Mouse (Mus musculus) erythroblast, adult 5-6 weeks (primary cell): ENCODE measurements around the gene Mgat4e. TPM values are rescaled to one million over a fixed set of nuclear protein-coding genes. Genes with fewer than 3 reads are reported as not detected.

Source experiments
- ATAC-seq: replicated peaks from 2 replicates; pipeline ENCODE4 v1.8.0; 2016; ENCODE audit warnings: moderate number of reproducible peaks, mild to moderate bottlenecking, moderate TSS enrichment, inconsistent platforms; ENCODE audit not compliant: poor library complexity, low FRiP score, severe bottlenecking
- total RNA-seq, 2 experiments: library from RNA; stranded (forward) in 1 of 2; stranded (reverse) in 1 of 2; fragments of 150-400 nt in 1 of 2; fragments of 200-764, 138-1000 nt in 1 of 2; gene quantifications; 2 replicates each; pipeline versions ENCODE4 v1.2.3 to v1.2.4; 2015 to 2017; ENCODE audit warnings: low replicate concordance in 2 of 2

Mgat4e gene
- total RNA-seq, 2 experiments from 2014 or later = not detected

- no peak for ATAC-seq
These were observed 32.8 kb downstream of the Mgat4e start for GRCm38 (mm10) chr1:134516491-134517198.

GRCm38 (mm10) chr1:134515891-134516290 lies 33.6 kb downstream of the Mgat4e start:
- no peak for ATAC-seq

GRCm38 (mm10) chr1:134513876-134514590 lies 35.4 kb downstream of the Mgat4e start:
- ATAC-seq = no peak

- ATAC-seq = peak; percentile 39
These were observed 36.1 kb downstream of the Mgat4e start for GRCm38 (mm10) chr1:134513312-134513860.

- ATAC-seq = no peak
These were observed 36.9 kb downstream of the Mgat4e start for GRCm38 (mm10) chr1:134512584-134512983.

GRCm38 (mm10) chr1:134512183-134512582 lies 37.3 kb downstream of the Mgat4e start:
- no peak for ATAC-seq

GRCm38 (mm10) chr1:134510018-134510417 lies 39.5 kb downstream of the Mgat4e start:
- ATAC-seq = no peak

- ATAC-seq = no peak
These were observed 43.3 kb downstream of the Mgat4e start for GRCm38 (mm10) chr1:134506201-134506600.

- no peak for ATAC-seq
These were observed 48.6 kb downstream of the Mgat4e start for GRCm38 (mm10) chr1:134500916-134501315.

- ATAC-seq = no peak
These were observed 53.5 kb downstream of the Mgat4e start for GRCm38 (mm10) chr1:134495991-134496390.

- ATAC-seq = no peak
These were observed 54.3 kb downstream of the Mgat4e start for GRCm38 (mm10) chr1:134495216-134495539.

GRCm38 (mm10) chr1:134494428-134495215 lies 54.9 kb downstream of the Mgat4e start, which contains the start of gene Rabif:
Gene Rabif (plus strand): TSS chr1:134494648.
- ATAC-seq = peak; percentile 92

GRCm38 (mm10) chr1:134493956-134494355 lies 55.5 kb downstream of the Mgat4e start:
- ATAC-seq = 0 out of 2 replicates have a peak, but pooled peaks have one; percentile 18

GRCm38 (mm10) chr1:134493496-134493895 lies 56.0 kb downstream of the Mgat4e start:
- no peak for ATAC-seq

GRCm38 (mm10) chr1:134492276-134492675 lies 57.2 kb downstream of the Mgat4e start:
- ATAC-seq = no peak

Other genes with a start within 250 kb of the Mgat4e start
- gene Ppfia4, start 216.8 kb downstream of the Mgat4e start, total RNA-seq (2015; ENCODE audit: low replicate concordance) = 2.1 and 4.2 TPM in 2 replicates
- 2.8 and 3.8 TPM in 2 replicates for gene Ppfia4, start 216.8 kb downstream of the Mgat4e start, total RNA-seq (2017; ENCODE audit: low replicate concordance)
- 38.2 and 40.5 TPM in 2 replicates for gene Tmem183a, start 187.7 kb downstream of the Mgat4e start, total RNA-seq (2015; ENCODE audit: low replicate concordance)
- gene Tmem183a, start 187.7 kb downstream of the Mgat4e start, total RNA-seq (2017; ENCODE audit: low replicate concordance) = 54.1 and 54.4 TPM in 2 replicates
- gene 4933406M09Rik, start 163.7 kb downstream of the Mgat4e start, total RNA-seq (2015; ENCODE audit: low replicate concordance) = not detected in 2 replicates
- gene 4933406M09Rik, start 163.7 kb downstream of the Mgat4e start, total RNA-seq (2017; ENCODE audit: low replicate concordance) = not detected in 2 replicates
- gene Cyb5r1, start 144.1 kb downstream of the Mgat4e start, total RNA-seq (2015; ENCODE audit: low replicate concordance) = 31.8 and 39.6 TPM in 2 replicates
- gene Cyb5r1, start 144.1 kb downstream of the Mgat4e start, total RNA-seq (2017; ENCODE audit: low replicate concordance) = 26.8 and 53.9 TPM in 2 replicates
- 432 and 436 TPM in 2 replicates for gene Adipor1, start 134.3 kb downstream of the Mgat4e start, total RNA-seq (2015; ENCODE audit: low replicate concordance)
- 440 and 446 TPM in 2 replicates for gene Adipor1, start 134.3 kb downstream of the Mgat4e start, total RNA-seq (2017; ENCODE audit: low replicate concordance)
- 226 and 242 TPM in 2 replicates for gene Klhl12, start 94.2 kb downstream of the Mgat4e start, total RNA-seq (2015; ENCODE audit: low replicate concordance)
- gene Klhl12, start 94.2 kb downstream of the Mgat4e start, total RNA-seq (2017; ENCODE audit: low replicate concordance) = 369 and 410 TPM in 2 replicates
- gene Rabif, start 55.0 kb downstream of the Mgat4e start, total RNA-seq (2015; ENCODE audit: low replicate concordance) = 5.6 and 9.2 TPM in 2 replicates
- 7.2 and 8.2 TPM in 2 replicates for gene Rabif, start 55.0 kb downstream of the Mgat4e start, total RNA-seq (2017; ENCODE audit: low replicate concordance)
- gene Kdm5b, start 10.5 kb upstream of the Mgat4e start, total RNA-seq (2015; ENCODE audit: low replicate concordance) = 15.9 and 16.3 TPM in 2 replicates
- gene Kdm5b, start 10.5 kb upstream of the Mgat4e start, total RNA-seq (2017; ENCODE audit: low replicate concordance) = 24.3 and 25.0 TPM in 2 replicates
- 0.58 TPM in 1 of 2 replicates, not detected in the other for gene Syt2, start 97.0 kb upstream of the Mgat4e start, total RNA-seq (2015; ENCODE audit: low replicate concordance)
- not detected in 2 replicates for gene Syt2, start 97.0 kb upstream of the Mgat4e start, total RNA-seq (2017; ENCODE audit: low replicate concordance)